Mouse (Mus musculus) adrenal gland, postnatal 14 days (tissue): Measurements from ENCODE around the gene Gm42906. TPM values are rescaled to one million over a fixed set of nuclear protein-coding genes. Genes with fewer than 3 reads are reported as not detected.

Source experiments
- DNase-seq: peaks from one replicate; pipeline ENCODE4 v3.0.0; 2021; ENCODE audit warnings: mixed read lengths
- total RNA-seq: library from RNA; stranded (reverse); gene quantifications from 2 replicates; pipeline ENCODE4 v1.2.3, GENCODE M21; 2021

The Gm42906 gene
- total RNA-seq, 1 experiment from 2014 or later, result not detected

DNA sequence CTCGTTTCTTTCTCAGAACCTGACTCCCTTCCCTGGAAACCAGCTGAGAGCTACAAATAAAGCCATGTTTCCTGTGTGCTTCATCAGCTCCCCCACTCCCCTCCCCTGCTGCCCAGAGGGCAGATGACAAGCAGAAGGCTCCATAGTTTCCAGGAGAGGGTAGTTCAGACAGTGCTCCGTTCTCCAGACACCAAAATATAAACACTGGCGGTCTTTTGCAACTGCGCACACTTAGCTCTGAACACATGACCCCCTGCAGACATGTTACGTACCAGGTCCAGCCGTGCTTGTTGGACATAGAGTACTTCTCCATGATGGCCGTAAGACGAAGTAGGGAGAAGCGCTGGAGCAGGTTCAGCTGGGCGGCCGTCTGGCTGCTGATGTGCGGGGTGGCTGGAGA lies 367.5 kb downstream of the Gm42906 start:
- peak; percentile 16 for DNase-seq

DNA sequence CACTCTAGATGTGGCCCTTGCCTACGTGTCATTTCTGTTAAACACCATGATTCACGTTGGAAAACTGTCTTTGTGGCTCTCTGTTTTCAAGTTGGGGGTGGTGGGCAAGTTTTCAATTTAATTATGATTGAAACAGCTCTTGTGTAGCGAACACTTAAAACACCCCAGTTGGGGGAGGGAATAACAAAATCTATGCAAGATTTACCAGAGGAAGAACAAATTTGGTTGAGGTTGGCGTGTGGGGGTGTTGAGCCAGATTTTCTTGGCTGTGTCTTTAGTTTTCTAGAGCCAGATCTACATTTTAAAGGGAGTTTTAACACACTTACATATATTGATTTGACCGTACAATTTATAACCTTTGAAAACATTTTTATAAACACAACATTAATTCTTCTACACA lies 368.2 kb downstream of the Gm42906 start:
- no peak for DNase-seq

DNA sequence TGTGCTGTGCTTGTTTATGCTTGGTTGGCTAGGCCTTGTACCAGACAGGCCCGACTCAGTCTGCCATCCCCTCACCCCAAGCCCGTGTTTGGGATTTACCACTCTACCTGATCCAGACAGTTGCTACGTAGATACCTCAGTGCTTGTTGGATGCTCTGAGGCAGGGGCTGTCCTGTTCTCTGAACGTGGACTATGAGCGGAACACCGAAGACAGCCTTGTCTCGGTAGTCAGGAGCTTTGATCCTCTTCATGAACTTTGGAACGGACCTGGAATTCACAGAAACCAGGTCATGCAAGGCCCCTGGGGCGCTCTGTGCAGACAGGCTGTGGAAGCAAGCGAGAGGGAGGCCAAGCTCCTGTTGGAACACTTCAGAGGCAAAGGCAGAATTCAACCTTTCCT lies 368.6 kb downstream of the Gm42906 start:
- no peak for DNase-seq

DNA sequence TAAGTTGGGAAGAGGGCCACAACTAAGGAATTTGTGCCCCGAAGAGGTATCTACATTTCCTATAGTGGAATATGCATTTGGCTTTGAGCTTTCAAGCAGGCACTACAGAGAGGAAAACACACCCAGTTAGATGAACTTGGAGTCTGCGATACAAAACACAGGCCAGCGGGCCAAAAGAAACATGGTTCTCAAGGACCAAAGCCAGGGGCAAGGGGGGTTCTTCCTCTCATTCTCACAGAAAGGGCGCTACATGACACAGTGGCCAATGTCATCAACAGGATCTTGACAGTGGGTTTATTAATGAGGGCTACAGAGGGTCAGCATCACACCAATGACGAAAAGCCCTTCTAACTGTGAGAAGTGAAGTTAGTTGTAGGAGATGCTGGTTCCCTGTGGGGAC lies 370.2 kb downstream of the Gm42906 start:
- no peak for DNase-seq

DNA sequence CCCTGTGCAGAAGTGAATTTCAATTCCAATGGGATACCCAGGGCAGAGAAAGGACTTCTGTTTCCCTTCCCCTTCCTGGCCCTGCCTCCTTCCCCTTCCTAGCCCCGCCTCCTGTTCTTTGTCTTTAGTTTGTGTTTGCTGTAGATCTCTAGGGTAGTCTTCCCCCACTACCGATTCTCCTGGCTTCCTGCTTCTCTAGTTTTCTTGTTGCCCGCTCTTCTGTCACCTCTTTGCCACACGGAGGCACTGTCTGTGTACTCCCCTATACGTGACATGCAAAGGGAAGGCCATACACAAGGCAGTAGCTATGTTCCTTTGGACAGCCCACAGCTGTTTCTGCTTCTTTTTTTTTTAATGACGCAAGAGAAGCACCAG lies 371.1 kb downstream of the Gm42906 start:
- DNase-seq, result no peak

DNA sequence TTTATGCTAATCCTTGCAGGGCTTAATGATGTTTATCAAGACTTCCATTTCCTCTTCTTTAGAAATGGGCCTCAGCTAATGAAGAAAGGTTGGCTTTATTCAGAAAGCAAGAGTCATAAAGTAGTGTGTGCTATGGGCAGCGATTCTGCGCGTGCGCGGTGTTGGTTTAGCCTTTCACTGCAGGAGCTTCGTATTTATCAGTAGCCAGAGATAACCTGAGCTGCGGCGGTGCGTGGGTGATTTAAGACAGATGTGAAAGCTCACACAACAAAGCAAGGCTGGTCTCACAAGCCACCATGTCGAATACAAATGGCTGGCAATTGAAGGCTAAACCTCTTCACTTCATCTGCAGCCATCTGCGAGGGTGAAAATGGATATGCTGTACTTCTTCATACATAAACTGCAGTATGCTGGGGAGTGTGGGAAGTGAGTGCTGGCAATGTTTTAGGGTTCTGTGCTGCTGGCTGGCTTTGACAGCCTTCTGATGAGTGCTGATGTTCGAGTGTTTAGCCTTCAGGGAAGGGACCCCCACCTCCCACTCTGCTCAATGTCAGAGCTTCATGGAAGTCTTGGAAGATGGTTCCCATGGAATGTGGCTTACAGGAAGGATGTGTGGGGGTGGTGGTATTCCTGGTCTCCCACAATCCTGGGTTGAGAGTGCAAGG lies 371.6 kb downstream of the Gm42906 start:
- no peak for DNase-seq

DNA sequence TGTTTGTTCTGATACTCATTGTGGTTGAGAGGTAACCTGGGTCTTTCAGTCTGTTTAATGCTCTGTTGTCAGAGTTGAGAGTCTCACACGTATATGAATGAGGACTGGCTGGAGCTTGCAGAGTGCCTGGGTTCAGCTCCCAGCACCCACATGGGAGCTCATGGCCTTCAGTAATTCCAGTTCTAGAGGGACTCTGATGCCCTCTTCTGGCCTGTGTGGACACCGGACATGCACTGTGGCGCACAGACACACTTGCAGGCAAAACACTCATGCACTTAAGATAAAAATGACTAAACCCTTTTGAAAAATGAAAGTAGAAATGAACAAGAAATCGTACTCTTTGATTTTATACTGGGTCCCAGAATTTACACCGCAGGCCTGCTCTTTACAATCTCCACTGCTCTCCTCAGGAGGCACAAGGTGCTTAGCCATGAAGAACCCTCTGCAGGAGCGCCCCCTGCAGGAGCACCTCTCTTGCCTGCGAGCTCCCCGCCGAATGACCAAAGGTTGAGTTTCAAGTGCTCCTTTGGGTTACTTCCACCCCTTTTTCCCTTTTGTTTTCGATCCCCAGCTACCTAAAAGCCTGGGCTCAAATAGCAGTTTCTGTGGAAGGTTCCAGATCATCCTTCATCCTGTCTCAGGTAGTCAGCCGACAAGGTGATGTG lies 372.4 kb downstream of the Gm42906 start:
- DNase-seq, result no peak

DNA sequence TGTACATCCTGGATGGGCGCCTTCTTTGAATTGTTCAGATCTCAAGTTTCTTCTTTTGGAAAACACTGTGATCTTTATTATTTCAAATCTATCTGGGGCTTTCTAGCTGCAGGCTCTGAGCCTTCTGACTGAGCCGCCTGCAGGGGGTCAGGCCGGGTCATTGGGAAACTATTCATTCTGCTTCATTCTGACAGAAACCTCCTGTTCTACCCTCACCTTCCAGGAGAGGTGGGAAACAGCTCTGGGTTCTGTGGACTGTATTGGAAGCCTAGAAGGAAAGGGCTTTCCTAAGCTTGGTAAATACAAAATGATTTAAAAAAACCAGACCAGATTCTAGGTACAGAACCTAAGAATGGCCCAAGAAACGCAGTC lies 373.2 kb downstream of the Gm42906 start:
- DNase-seq, result no peak

DNA sequence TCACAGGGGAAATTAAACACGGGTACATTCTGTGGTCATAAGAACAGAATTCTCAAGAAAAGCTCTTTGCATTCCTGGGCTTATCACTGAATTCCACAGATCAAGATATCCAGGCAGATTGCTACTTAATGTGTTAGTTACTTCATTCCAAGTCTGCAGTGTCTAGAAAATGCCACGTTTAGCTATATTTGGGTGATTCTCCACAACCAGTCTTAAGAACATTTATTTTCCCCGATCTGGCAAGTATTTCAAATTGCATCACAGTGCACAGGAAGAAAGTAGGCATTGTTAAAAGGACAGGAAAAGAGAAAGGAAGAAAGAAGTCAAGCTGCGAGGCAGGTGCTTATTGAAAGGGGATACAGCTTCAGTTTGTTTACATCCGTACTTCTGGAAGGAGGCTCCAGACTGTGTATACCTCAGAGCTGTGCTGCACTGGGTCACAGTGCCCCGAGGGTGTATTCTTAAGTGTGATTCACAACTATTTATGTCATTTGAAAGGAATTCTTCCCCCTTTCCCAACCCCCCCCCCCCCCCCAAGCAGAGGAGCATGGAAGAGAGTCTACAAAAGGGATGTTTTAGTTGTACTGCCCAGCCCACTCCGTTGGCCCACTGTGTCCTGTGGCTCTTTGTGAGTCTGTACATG lies 373.7 kb downstream of the Gm42906 start:
- no peak for DNase-seq

DNA sequence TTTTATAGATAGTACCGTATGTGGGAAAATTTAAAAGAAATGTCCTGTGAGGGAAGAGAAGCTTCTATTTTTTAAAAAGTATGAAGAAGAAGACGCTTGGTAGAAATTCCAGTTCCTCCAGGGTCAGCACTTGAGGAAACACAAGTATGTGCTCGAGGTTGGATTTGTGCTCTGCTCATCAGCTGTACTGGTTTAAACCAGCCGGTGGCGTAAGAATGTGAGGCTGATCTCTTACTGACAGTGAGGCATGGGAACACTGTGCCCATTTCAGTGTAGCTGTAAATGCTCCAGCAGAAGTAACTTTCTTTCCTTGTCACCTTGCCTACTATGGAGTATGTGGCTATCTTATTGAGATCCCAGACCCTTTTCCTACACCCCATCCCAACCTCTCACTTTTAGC lies 374.8 kb downstream of the Gm42906 start:
- DNase-seq, result no peak

DNA sequence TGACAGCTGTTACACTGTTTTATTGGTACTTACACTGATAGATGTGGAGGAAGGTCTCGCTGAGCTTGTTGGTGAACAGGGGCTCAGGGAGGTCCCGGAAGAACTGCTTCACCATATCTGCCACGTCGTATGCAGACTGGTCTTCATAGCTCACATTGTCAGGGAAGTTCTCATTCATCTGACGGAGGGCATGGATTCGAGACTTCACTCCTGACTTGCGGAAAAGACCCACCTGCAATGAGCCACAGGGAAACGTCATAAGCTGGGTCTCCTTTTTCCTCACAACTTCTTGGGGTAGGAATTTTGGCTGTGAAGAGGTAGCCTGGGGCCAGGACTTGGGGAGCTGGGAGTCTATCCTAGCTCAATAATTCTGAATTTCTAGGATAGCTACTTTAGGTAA lies 375.6 kb downstream of the Gm42906 start:
- no peak for DNase-seq

DNA sequence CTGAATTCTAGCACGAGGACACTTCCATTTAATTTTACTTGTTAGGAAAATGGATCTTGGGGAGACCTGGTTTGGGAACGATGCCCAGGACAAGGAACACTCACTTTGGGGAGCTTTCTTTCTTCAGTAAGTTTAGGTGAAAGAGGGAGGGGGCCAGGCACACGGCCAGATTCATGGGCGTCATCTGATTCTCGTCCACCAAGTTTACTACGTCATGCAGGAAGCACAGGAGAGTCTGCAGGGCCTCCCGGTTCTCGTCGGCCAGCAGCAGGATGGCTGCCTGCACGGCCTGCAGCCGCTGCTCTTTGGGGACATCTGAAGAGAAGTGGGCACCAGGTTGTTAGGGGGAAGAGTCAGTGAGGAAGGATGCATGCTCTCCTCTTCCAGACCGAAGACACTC lies 380.5 kb downstream of the Gm42906 start:
- DNase-seq, result no peak

DNA sequence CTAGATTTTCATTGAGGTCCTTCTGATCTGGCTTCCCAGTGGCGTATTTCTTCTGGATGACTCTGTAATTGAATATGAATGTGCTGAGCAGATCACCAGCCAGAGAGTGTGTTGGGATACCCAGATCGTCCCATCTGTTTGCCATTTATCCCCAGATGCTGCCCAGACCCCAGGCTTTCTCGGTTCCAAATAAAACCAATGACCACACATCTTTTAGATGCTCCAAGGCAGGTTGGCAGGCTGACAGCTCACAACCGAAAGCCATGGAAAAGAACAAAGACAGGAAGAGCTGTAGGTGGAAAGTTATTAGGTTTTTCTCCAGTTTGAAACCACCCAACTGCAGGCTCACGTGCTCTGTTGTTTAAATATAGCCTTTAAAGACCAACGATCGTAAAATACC lies 381.0 kb downstream of the Gm42906 start:
- DNase-seq, result no peak

DNA sequence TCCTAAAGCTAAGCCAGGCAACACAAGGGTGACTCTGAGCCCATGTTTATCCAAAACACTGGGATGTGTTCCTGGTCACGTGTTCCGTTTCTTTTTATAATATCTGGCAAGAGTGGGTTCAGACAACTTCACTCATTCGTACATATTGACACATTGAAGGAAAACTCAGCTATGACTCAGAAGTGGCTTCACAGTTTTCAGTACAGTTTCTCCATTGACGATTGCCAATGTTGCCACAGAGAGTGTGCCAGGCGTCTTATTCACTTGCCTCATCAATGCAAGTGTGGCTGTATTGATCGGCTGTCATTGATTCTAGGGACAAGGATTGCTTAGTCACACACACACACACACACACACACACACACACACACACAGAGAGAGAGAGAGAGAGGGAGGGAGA lies 381.8 kb downstream of the Gm42906 start:
- DNase-seq, result no peak

DNA sequence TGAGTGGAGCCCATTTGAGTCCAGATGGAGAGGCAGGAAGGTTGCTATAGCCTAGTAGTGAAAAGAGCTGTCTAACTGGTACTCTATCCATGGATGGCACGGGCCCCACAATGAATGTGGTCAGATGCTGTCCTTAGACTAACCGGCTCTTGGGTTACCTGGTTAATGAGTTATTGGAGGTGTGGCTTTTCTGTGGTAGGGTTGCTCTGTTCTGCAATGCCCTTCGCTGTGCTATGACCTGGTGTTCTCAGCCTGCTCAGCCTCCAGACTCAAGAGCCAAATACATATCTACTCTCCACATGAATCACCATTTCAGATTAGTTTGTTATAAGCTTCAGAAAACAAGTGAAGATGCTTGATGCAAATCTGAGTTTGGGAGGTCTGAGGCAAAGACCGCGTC lies 385.1 kb downstream of the Gm42906 start:
- no peak for DNase-seq

DNA sequence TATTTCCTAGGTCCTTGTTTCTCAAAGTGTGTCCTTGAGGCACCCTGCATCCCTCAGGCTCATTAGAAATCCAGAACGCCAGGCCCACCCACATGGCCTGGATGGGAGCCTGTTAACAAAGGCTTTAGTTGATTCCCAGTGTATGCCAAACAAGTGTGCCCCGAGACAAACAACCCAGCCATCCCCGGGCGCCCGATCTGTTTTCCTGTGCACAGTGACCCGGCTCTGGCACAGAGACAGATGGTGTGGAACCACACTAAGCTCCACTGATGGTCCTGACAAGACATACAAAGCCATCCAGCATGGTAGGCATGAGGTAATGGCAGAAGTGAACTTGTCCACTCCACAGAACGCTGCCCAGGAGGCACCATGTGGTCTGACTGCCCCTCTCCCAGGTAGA lies 390.1 kb downstream of the Gm42906 start:
- DNase-seq, result no peak

DNA sequence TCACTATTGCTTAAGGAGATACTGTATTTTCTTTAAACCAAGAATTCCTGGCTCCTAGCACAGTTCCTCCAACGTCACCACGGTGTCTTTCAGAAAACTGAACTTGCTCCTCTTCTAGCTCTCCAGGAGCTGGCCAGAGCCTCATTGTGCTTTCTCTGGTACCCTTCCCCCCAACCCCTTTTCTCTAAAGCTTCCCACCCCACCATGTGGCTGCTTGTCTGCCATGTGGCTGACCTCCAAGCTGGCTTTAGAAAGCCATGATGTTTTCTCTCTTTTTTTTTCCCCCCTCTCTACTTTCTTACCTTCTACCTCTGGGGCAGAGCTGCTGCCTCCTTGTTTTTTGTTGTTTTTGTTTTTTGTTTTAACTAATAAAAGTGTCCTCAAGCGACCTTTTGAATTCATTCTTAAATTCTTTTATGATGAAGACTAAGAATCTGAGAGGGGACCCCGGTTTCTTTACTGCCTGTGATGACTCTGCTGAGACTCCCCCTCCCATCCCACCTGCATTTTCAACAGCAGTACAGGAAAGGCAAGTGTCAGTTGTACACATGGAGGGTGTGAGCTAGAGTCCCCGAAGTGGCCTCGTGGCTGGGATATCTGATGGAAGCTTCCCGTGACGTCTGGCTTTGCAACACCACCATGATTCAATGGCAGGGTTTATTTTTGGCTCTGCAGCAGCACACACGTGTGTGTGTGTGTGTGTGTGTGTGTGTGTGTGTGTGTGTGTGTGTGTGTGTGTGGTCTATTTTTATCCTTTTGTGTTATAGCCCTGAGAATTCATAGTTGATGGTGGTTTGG lies 393.0 kb downstream of the Gm42906 start:
- DNase-seq, result no peak

DNA sequence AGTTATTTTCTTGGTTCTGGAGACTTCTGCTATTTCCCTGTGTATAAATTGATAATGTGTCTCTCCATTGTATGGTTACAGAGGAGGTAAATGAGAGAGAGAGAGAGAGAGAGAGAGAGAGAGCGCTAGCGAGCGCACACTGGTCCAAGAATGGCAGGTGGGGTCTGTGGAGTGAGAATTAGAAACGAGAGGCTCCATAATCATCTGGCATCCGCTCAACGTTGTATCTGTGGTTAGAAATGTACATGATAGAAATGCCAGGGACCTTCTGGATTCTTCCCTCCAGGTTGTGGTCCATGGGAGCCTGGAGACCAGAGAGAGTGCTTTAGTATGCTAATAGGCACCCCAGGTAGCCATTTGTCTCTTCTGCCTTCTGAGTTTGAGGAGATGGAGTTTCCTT lies 399.1 kb downstream of the Gm42906 start:
- DNase-seq, result no peak

DNA sequence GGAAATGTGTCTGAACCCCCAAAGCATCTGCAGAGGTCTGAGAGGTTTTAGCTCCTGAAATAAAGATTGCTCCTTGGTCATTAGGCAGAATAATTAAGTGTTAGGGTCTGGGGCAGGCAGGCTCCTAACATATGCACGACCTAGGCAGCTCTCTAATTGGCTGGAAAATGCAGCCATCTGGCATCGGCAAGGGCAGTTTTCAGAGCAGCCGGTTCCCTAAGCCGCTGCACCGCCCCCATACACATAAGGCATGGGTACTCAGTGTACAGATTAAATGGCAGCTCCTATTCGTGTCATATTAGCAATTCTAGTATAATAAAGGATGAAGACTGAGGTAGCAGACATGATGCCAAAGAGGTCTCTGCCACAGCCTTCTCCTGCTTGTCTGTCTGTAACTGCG lies 400.8 kb downstream of the Gm42906 start:
- DNase-seq, result no peak

DNA sequence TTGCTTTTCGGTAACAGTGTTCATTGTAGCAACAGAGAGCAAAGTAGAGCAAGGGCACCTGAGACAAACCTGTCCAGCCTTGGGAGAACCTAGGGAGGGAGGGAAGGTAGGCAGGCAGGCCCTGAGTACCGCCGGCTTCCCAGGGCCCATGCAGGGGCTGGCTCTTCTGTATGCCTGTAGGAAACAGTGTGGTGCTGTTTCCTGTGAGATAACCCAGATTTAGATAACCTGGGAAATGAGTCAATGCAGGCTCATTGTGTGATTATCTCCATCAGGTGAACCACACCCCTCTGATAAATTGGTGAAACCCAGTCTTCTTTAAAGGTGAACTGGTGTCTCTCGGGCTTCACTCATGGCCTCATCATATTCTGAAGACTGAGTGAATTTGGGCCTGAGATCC lies 401.9 kb downstream of the Gm42906 start:
- no peak for DNase-seq

DNA sequence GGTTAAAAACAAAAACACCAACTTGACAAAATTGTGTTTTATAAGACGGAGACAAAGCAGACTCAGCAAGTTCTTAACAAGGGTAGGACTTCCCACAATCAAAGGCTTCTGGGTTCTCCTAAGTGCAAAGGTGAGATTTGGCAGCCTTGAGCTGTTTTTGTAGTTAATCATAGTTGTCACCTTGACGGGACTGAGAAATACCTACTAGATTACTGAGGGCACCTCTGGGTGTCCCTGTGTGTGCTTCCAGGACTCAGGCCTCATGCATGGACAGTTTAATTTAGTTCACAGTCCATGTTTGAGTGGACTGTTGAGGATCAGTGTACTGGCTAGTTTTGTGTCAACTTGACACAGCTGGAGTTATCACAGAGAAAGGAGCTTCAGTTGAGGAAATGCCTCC lies 403.5 kb downstream of the Gm42906 start:
- DNase-seq, result no peak

DNA sequence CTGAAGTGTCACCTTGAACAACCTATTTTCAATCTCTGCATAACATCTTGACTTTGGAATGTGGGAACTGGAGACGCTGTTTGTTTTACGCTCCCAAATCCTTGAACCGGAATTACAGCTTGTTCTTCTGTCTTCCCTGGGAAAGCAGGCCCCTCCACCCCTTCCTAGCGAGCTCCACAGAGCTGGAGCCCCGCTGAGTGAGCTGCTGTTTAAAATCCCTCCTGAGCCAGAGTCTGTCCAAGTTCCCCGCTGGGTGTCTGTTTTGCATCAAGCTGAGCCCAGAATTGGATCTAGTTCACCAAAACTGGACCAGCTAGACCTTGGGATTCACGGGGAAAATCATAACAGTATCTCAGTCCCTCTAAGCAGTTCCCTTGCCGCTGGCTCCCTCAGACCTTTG lies 404.5 kb downstream of the Gm42906 start:
- no peak for DNase-seq

DNA sequence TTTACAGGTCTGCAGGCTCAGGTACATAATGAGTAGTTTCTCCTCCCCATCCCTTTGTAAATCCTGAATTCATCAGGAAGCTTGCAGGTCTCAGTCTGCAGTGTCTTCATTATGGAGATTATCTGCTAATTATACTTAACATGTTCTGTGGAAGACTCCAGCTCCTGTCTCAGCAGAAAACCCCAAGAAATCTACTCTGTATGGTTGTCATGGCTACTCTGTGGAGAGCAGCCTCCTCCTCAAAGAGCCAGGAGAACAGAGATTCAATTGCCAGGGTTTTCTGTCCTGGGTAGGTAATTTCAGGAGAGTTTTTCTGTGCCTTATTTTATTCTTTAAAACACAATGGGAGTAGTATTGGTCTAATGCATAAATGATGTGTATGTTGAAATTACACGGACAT lies 405.0 kb downstream of the Gm42906 start:
- DNase-seq, result no peak
